Mouse (Mus musculus): Measurements from ENCODE around the gene Ip6k1. TPM values are rescaled to one million over a fixed set of nuclear protein-coding genes. Genes with fewer than 3 reads are reported as not detected.

Gene Ip6k1
- total and polyA plus RNA-seq, 3 experiments = 31.8 to 59.1 (median 37.2) TPM

DNA sequence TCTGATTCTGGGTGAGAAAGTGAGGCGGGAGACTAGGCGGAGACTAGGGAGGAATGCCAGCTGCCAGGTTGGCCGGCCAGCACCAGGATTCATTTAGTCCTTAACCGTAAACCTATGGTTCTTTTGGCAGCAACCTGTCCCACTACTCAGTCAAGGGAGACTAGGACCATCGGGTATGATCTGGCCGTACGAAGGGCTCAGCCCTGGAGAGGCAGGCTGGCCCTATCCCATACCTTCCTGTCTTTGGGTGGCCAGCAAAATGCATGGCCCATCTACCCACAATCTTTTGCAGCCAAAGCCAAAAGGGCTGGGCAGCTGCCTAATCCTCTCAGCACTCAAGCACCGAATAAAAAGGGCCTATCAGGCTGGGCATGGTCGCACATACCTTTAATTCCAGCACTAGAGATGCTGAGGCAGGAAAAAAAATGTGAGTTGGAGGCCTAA lies 70.2 kb downstream of the Ip6k1 start:
- no peaks in the 10 kb centered on the region for H3K4me1 ChIP-seq (ENCODE audit: control insufficient read depth in 1 of 2, insufficient read depth in 2 of 2, low read length in 2 of 2)

DNA sequence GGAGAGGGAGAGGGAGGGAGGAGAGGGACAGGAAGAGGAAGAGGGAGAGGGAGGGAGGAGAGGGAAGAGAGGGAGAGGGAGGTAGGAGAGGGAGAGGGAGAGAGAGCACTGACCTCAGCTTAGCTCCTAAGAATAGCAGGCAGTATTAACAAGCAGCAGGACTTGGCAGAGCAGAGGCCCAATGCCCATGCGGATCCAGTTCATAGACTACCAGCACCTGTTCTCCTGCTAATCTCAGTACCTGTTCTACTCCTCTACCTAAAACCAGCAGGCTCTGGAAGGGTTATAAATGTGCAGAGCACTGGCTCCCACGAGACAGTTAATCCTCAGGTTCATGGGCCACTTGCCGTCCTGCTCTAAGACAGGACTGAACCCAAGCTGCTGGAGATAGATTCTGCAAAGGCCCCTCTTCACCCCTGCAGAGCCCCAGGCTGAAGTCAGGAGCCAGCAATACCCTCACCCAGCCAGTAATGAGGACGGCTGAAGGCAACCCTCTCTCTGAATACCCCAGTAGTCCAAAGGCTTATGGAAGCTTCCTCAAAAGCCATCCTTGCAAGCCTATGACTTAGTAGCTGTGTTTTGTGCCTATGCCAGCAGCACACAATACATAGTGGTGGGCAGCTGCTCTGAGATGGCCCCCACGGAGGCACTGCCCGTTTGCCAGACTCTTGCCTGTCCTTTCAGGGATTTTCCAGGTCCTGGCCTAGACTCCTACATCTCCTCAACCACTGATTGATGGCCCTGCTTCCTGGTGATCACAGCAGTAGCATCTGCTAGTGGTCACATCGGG lies 71.0 kb downstream of the Ip6k1 start:
- Histone ChIP-seq H3K9ac (ENCODE audit: control insufficient read depth, low read depth, low read length, poor library complexity, severe bottlenecking) (no peak overlapping the region), H3K4me1 (ENCODE audit: control insufficient read depth in 1 of 2, insufficient read depth in 2 of 2, low read length in 2 of 2) (peaks cover 0 to 6% of the 10 kb centered on the region in 2 experiments; a peak in 1 of 4 replicates), H3K79me2 (ENCODE audit: control insufficient read depth, insufficient read depth, low read length, poor library complexity) (peaks cover 4% of the 10 kb centered on the region), H3K27me3 (ENCODE audit: control insufficient read depth in 1 of 2, insufficient read depth in 2 of 2, low read length in 2 of 2) (no peaks in the 10 kb centered on the region), H3K9me3 (replicated peaks; ENCODE audit: insufficient read depth, low read length) (no peaks in the 10 kb centered on the region), H3K27ac (ENCODE audit: control insufficient read depth, low read depth, low read length) (no peak overlapping the region), H3K4me3 (ENCODE audit: control insufficient read depth in 1 of 2, insufficient read depth in 1 of 2, low read depth in 2 of 2, low read length in 2 of 2) (no peak overlapping the region), H3K36me3 (ENCODE audit: control insufficient read depth in 1 of 2, insufficient read depth in 2 of 2, low read length in 2 of 2) (peaks cover 0 to 6% of the 10 kb centered on the region in 2 experiments; a peak in 2 of 4 replicates)
- no peak for TF ChIP-seq NELFE (IDR thresholded peaks at IDR 0.05; ENCODE audit: low read depth, low read length)
- no peak for TF ChIP-seq HCFC1 (IDR thresholded peaks at IDR 0.05; ENCODE audit: low read depth, low read length)
- no peak for TF ChIP-seq SIN3A (IDR thresholded peaks at IDR 0.05; ENCODE audit: low read length)
- TF ChIP-seq ZNF384 (IDR thresholded peaks at IDR 0.05; ENCODE audit: low read depth, low read length) = no peak
- no peak for TF ChIP-seq MYB (IDR thresholded peaks at IDR 0.05; ENCODE audit: low read depth, low read length)
- TF ChIP-seq RAD21 (IDR thresholded peaks at IDR 0.05; ENCODE audit: low read depth, low read length) = no peak
- TF ChIP-seq MYC (IDR thresholded peaks at IDR 0.05; ENCODE audit: low read depth, low read length) = no peak
- no peak for TF ChIP-seq GABPA (IDR thresholded peaks at IDR 0.05; ENCODE audit: low read depth, low read length)
- TF ChIP-seq UBTF (IDR thresholded peaks at IDR 0.05; ENCODE audit: borderline replicate concordance, insufficient read depth, low read depth, low read length) = no peak
- TF ChIP-seq POLR2AphosphoS2 (IDR thresholded peaks at IDR 0.05; ENCODE audit: low read length) = no peak
- TF ChIP-seq POLR2AphosphoS5 (IDR thresholded peaks at IDR 0.05; ENCODE audit: borderline replicate concordance, low read depth, low read length) = no peak
- no peak for TF ChIP-seq EP300 (IDR thresholded peaks at IDR 0.05; ENCODE audit: low read depth in 1 of 2, low read length in 2 of 2)
- no peak for TF ChIP-seq ETS1 (IDR thresholded peaks at IDR 0.05; ENCODE audit: low read depth, low read length)
- TF ChIP-seq TAL1 (IDR thresholded peaks at IDR 0.05; ENCODE audit: low read length) = no peak
- no peak for TF ChIP-seq ZKSCAN1 (IDR thresholded peaks at IDR 0.05; ENCODE audit: low read depth, low read length)
- TF ChIP-seq CHD2 (IDR thresholded peaks at IDR 0.05; ENCODE audit: low read length) = no peak
- TF ChIP-seq KAT2A (conservative IDR thresholded peaks at IDR 0.05; ENCODE audit: low read depth, low read length) = no peak
- DNase-seq (ENCODE audit: low read depth, low spot score) = no peak

More for the DNA sequence above, 70.2 kb downstream of the Ip6k1 start:
- DNase-seq (ENCODE audit: low read depth, low spot score) = no peak
- TF ChIP-seq USF1 (IDR thresholded peaks at IDR 0.05; ENCODE audit: low read depth, low read length) (no peak), KAT2A (conservative IDR thresholded peaks at IDR 0.05; ENCODE audit: low read depth, low read length) (no peak), MEF2A (IDR thresholded peaks at IDR 0.05; ENCODE audit: extremely low read depth, insufficient replicate concordance, low read depth, low read length, poor library complexity, severe bottlenecking) (no peak), POLR2A (IDR thresholded peaks at IDR 0.05; ENCODE audit: control insufficient read depth in 1 of 2, insufficient read depth in 1 of 2, low read depth in 1 of 2, low read length in 2 of 2, poor library complexity in 1 of 2) (no peak), POLR2AphosphoS5 (IDR thresholded peaks at IDR 0.05; ENCODE audit: borderline replicate concordance, low read depth, low read length) (no peak), EP300 (IDR thresholded peaks at IDR 0.05; ENCODE audit: low read depth in 1 of 2, low read length in 2 of 2) (no peak), MAX (IDR thresholded peaks at IDR 0.05; ENCODE audit: low read length) (no peak), ETS1 (IDR thresholded peaks at IDR 0.05; ENCODE audit: low read depth, low read length) (no peak), ZKSCAN1 (IDR thresholded peaks at IDR 0.05; ENCODE audit: low read depth, low read length) (no peak), HCFC1 (IDR thresholded peaks at IDR 0.05; ENCODE audit: low read depth, low read length) (no peak), NELFE (IDR thresholded peaks at IDR 0.05; ENCODE audit: low read depth, low read length) (no peak), CTCF (IDR thresholded peaks at IDR 0.05 in 2 of 3, conservative IDR thresholded peaks at IDR 0.05 in 1 of 3; ENCODE audit: control insufficient read depth in 1 of 3, insufficient read depth in 1 of 3, low read depth in 2 of 3, low read length in 3 of 3, poor library complexity in 1 of 3, severe bottlenecking in 1 of 3) (no peak), UBTF (IDR thresholded peaks at IDR 0.05; ENCODE audit: borderline replicate concordance, insufficient read depth, low read depth, low read length) (no peak), SMC3 (IDR thresholded peaks at IDR 0.05; ENCODE audit: low read depth, low read length) (no peak)
- no peak overlapping the region for H3K9ac ChIP-seq (ENCODE audit: control insufficient read depth, low read depth, low read length, poor library complexity, severe bottlenecking)
- H3K27ac ChIP-seq (ENCODE audit: control insufficient read depth, low read depth, low read length) = no peak overlapping the region
- no peaks in the 10 kb centered on the region for H3K79me2 ChIP-seq (ENCODE audit: control insufficient read depth, insufficient read depth, low read length, poor library complexity)
- no peaks in the 10 kb centered on the region for H3K27me3 ChIP-seq (ENCODE audit: control insufficient read depth in 1 of 2, insufficient read depth in 2 of 2, low read length in 2 of 2)
- H3K36me3 ChIP-seq (ENCODE audit: control insufficient read depth in 1 of 2, insufficient read depth in 2 of 2, low read length in 2 of 2) = no peaks in the 10 kb centered on the region; a peak in 1 of 4 replicates
- H3K9me3 ChIP-seq (replicated peaks; ENCODE audit: insufficient read depth, low read length) = no peaks in the 10 kb centered on the region
- H3K4me3 ChIP-seq (ENCODE audit: control insufficient read depth in 1 of 2, insufficient read depth in 1 of 2, low read depth in 2 of 2, low read length in 2 of 2) = no peak overlapping the region

Measured in MEL (cell line).